Mouse (Mus musculus): ENCODE measurements around the gene Rbfox3.

DNA sequence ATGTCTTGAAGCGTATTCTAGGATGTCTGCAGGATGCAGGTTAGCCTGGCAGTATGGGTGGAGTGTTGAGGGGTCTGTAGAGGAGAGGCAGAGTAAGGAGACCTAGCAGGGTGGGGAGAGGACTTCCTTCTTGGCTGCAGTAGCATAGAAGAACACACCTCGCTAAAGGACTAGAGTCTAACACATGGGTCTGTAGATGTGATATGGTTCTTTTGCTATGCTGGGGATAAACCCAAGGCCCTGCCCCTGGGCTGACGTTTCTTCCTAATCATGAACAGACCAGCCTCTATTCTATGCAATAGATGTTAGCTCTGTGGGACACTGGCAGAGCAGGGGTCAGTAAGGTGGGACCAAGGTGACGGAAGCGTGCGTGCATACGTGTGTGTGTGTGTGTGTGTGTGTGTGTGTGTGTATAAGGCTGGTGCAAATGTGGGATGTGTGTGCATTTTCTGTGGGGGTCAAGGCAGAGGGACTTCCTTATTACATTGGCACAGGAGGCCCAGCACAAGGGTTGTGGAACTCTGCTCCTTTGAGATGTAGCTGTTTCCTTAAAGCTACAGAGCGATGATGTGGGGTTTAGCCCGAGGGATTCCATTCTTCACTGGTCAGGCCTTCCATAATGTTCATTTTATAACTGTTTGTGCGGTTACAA, 441.8 kb downstream of the Rbfox3 start:
- no peak for TF ChIP-seq CTCF (IDR thresholded peaks at IDR 0.05; ENCODE audit: low read depth)
- no peak for TF ChIP-seq EP300 (IDR thresholded peaks at IDR 0.05; ENCODE audit: low read depth)

Data from liver, embryonic 14.5 days (tissue).